Mouse (Mus musculus) forebrain, embryonic 14.5 days (tissue): ENCODE data around the gene Gm44511. TPM values are rescaled to one million over a fixed set of nuclear protein-coding genes. Genes with fewer than 3 reads are reported as not detected.
"Not testable (repeated sequence)": the region's sequence is repeated elsewhere in the genome, so short reads cannot be mapped to it uniquely, and the experiment has no call there.

Experiments
- ATAC-seq: fragments of 200-750 bp; cut with Nextera tagmentation; 2 replicates; pipeline ENCODE4 v1.8.0; 2017; ENCODE audit warnings: mild to moderate bottlenecking, moderate library complexity
- DNase-seq: peaks from one replicate; pipeline ENCODE4 v3.0.0-alpha.2; 2015; ENCODE audit warnings: low spot score
- H3K27ac ChIP-seq: fragments of 300-500 bp; sonication (generic); 2 replicates; pipeline ENCODE4 v1.5.1; 2014; ENCODE audit warnings: low read depth, mild to moderate bottlenecking, control low read depth, low read length, moderate library complexity
- H3K27me3 ChIP-seq: fragments of 300-500 bp; sonication (generic); replicated peaks from 2 replicates; pipeline ENCODE4 v1.6.1; 2014; ENCODE audit warnings: low read length, control low read depth, mixed read lengths; ENCODE audit not compliant: control insufficient read depth, insufficient read depth
- H3K36me3 ChIP-seq: fragments of 300-500 bp; sonication (generic); 2 replicates; pipeline ENCODE4 v1.6.1; 2014; ENCODE audit warnings: low read length, control low read depth; ENCODE audit not compliant: control insufficient read depth, insufficient read depth
- H3K4me1 ChIP-seq: fragments of 300-500 bp; sonication (generic); 2 replicates; pipeline ENCODE4 v1.6.1; 2014; ENCODE audit warnings: antibody characterized with exemption, low read length, control low read depth; ENCODE audit not compliant: control insufficient read depth, insufficient read depth
- H3K4me2 ChIP-seq: fragments of 300-500 bp; sonication (generic); 2 replicates; pipeline ENCODE4 v1.6.1; 2014; ENCODE audit warnings: mild to moderate bottlenecking, control low read depth, low read length
- H3K4me3 ChIP-seq: fragments of 300-500 bp; sonication (generic); 2 replicates; pipeline ENCODE4 v1.5.1; 2014; ENCODE audit warnings: low read depth, low read length, control low read depth
- H3K9ac ChIP-seq: fragments of 300-500 bp; sonication (generic); 2 replicates; pipeline ENCODE4 v1.6.1; 2014; ENCODE audit warnings: mild to moderate bottlenecking, low read length, control low read depth, moderate library complexity
- H3K9me3 ChIP-seq: fragments of 300-500 bp; sonication (generic); replicated peaks from 2 replicates; pipeline ENCODE4 v1.6.1; 2016; ENCODE audit warnings: low read length, control low read depth, mixed read lengths; ENCODE audit not compliant: control insufficient read depth
- WGBS: fragments of 180-500 bp; shearing (Covaris S2); extraction: QIAGEN DNeasy Blood & Tissue Kit; methylation state at CpG from one replicate; pipeline ENCODE4 v1.1.7; 2014; 5-methylcytosine and 5-hydroxymethylcytosine counted together
- polyA plus RNA-seq: library from polyadenylated mRNA; unstranded; fragments of >200 nt; fragmentation: Nextera tagmentation; extraction: Ambion mirVana; gene quantifications from 2 replicates; pipeline ENCODE4 v1.2.1, GENCODE M21; 2014

Gm44511 gene
- polyA plus RNA-seq, 1 experiment from 2014 or later = not detected

- DNase-seq = peak; percentile 49
- Histone ChIP-seq H3K27ac (no peak overlapping the region), H3K36me3 (no peaks in the 10 kb centered on the region), H3K9me3 (no peaks in the 10 kb centered on the region), H3K4me1 (no peaks in the 10 kb centered on the region), H3K4me3 (no peak overlapping the region), H3K9ac (no peak overlapping the region), H3K4me2 (no peak overlapping the region), H3K27me3 (no peaks in the 10 kb centered on the region)
- 89% methylated on average over 5 of the region's 5 CpGs for WGBS
- no peak for ATAC-seq
Measured at GRCm38 (mm10) chr6:128808532-128808931, 17.6 kb downstream of the Gm44511 start.

GRCm38 (mm10) chr6:128807021-128807420, 19.1 kb downstream of the Gm44511 start:
- Histone ChIP-seq H3K4me1 (no peaks in the 10 kb centered on the region), H3K4me3 (no peak overlapping the region), H3K36me3 (no peaks in the 10 kb centered on the region), H3K9me3 (no peaks in the 10 kb centered on the region), H3K27me3 (no peaks in the 10 kb centered on the region), H3K9ac (no peak overlapping the region), H3K27ac (no peak overlapping the region), H3K4me2 (no peak overlapping the region)
- peak; percentile 26 for DNase-seq
- WGBS = 66% methylated on average over 3 of the region's 3 CpGs
- no peak for ATAC-seq

- not testable (repeated sequence) for H3K9ac ChIP-seq, H3K9me3 ChIP-seq, H3K4me2 ChIP-seq, H3K4me1 ChIP-seq, H3K36me3 ChIP-seq, H3K27ac ChIP-seq, H3K27me3 ChIP-seq, H3K4me3 ChIP-seq
- ATAC-seq = peak; percentile 33
- WGBS = 62% methylated on average over 7 of the region's 7 CpGs
- DNase-seq = peak; percentile 77
Measured at GRCm38 (mm10) chr6:128804823-128805640, 21.1 kb downstream of the Gm44511 start.

GRCm38 (mm10) chr6:128802999-128803857, 22.9 kb downstream of the Gm44511 start:
- peak overlapping the region; percentile 66; the same call in 1 of the 2 replicates for H3K27ac ChIP-seq
- H3K4me2 ChIP-seq = peak overlapping the region; percentile 56
- H3K4me3 ChIP-seq = peak overlapping the region; percentile 40
- H3K4me1 ChIP-seq = peaks cover 2% of the 10 kb centered on the region; the same call in 1 of the 2 replicates
- H3K9me3 ChIP-seq = no peaks in the 10 kb centered on the region
- no peaks in the 10 kb centered on the region for H3K27me3 ChIP-seq
- ATAC-seq = peak; percentile 92
- H3K9ac ChIP-seq = peak overlapping the region; percentile 66
- 8% methylated on average over 26 of the region's 26 CpGs for WGBS
- no peaks in the 10 kb centered on the region for H3K36me3 ChIP-seq
- DNase-seq = peak; percentile 99

- peak overlapping the region; percentile 66 for H3K9ac ChIP-seq
- no peaks in the 10 kb centered on the region for H3K9me3 ChIP-seq
- WGBS = 11% methylated on average over 10 of the region's 10 CpGs
- no peaks in the 10 kb centered on the region for H3K27me3 ChIP-seq
- peak overlapping the region; percentile 40 for H3K4me3 ChIP-seq
- DNase-seq (no peak), ATAC-seq (peak; percentile 40)
- H3K36me3 ChIP-seq = no peaks in the 10 kb centered on the region
- H3K4me2 ChIP-seq = peak overlapping the region; percentile 56
- peaks cover 4% of the 10 kb centered on the region; the same call in 1 of the 2 replicates for H3K4me1 ChIP-seq
- H3K27ac ChIP-seq = peak overlapping the region; percentile 66; the same call in 1 of the 2 replicates
Measured at GRCm38 (mm10) chr6:128802557-128802956, 23.6 kb downstream of the Gm44511 start.

GRCm38 (mm10) chr6:128800696-128801095, 25.4 kb downstream of the Gm44511 start:
- not testable (repeated sequence) for H3K27me3 ChIP-seq, ATAC-seq, H3K4me3 ChIP-seq, H3K4me2 ChIP-seq, H3K4me1 ChIP-seq, H3K27ac ChIP-seq, H3K9ac ChIP-seq, H3K9me3 ChIP-seq, H3K36me3 ChIP-seq, DNase-seq
- WGBS = 78% methylated on average over 5 of the region's 5 CpGs

- Histone ChIP-seq H3K9ac (peak overlapping the region; percentile 59), H3K4me1 (peaks cover 4% of the 10 kb centered on the region; the same call in 1 of the 2 replicates), H3K4me3 (peak overlapping the region; percentile 53), H3K9me3 (no peaks in the 10 kb centered on the region), H3K27me3 (no peaks in the 10 kb centered on the region), H3K4me2 (peak overlapping the region; percentile 50), H3K36me3 (no peaks in the 10 kb centered on the region), H3K27ac (peak overlapping the region; percentile 65)
- DNase-seq (no peak), ATAC-seq (no peak)
- 20% methylated on average over 7 of the region's 7 CpGs for WGBS
Measured at GRCm38 (mm10) chr6:128799896-128800270, 26.2 kb downstream of the Gm44511 start.

GRCm38 (mm10) chr6:128799144-128799895, 26.8 kb downstream of the Gm44511 start:
- not testable (repeated sequence) for H3K27me3 ChIP-seq, H3K4me1 ChIP-seq, H3K36me3 ChIP-seq, H3K9me3 ChIP-seq
- ATAC-seq (peak; percentile 74), DNase-seq (peak; percentile 95)
- WGBS = under 1% methylated on average over 48 of the region's 49 CpGs
- H3K4me2 ChIP-seq = peak overlapping the region; percentile 58
- peak overlapping the region; percentile 53 for H3K4me3 ChIP-seq
- H3K27ac ChIP-seq = peak overlapping the region; percentile 68
- peak overlapping the region; percentile 64 for H3K9ac ChIP-seq
